Mouse (Mus musculus) heart, embryonic 12.5 days (tissue): ENCODE results near the gene Slc4a1ap. TPM values are rescaled to one million over a fixed set of nuclear protein-coding genes. Genes with fewer than 3 reads are reported as not detected.

Experiments used
- ATAC-seq: fragments of 200-750 bp; cut with Nextera tagmentation; 2 replicates; pipeline ENCODE4 v1.8.0; 2017; ENCODE audit warnings: moderate TSS enrichment, moderate library complexity; ENCODE audit not compliant: insufficient number of reproducible peaks, low FRiP score
- H3K27ac ChIP-seq: fragments of 300-500 bp; sonication (generic); 2 replicates; pipeline ENCODE4 v1.5.1; 2016; ENCODE audit warnings: mild to moderate bottlenecking, moderate library complexity; ENCODE audit not compliant: poor library complexity, severe bottlenecking
- H3K27me3 ChIP-seq: fragments of 300-500 bp; sonication (generic); replicated peaks from 2 replicates; pipeline ENCODE4 v1.6.1; 2016; ENCODE audit warnings: mild to moderate bottlenecking, moderate library complexity
- H3K36me3 ChIP-seq: fragments of 300-500 bp; sonication (generic); 2 replicates; pipeline ENCODE4 v1.6.1; 2016; ENCODE audit warnings: mild to moderate bottlenecking, moderate library complexity
- H3K4me1 ChIP-seq: fragments of 300-500 bp; sonication (generic); replicated peaks from 2 replicates; pipeline ENCODE4 v1.6.1; 2016; ENCODE audit warnings: mild to moderate bottlenecking
- H3K4me2 ChIP-seq: fragments of 300-500 bp; sonication (generic); 2 replicates; pipeline ENCODE4 v1.6.1; 2016; ENCODE audit warnings: mild to moderate bottlenecking, moderate library complexity
- H3K4me3 ChIP-seq: fragments of 300-500 bp; sonication (generic); 2 replicates; pipeline ENCODE4 v1.5.1; 2016; ENCODE audit warnings: mild to moderate bottlenecking
- H3K9ac ChIP-seq: fragments of 300-500 bp; sonication (generic); 2 replicates; pipeline ENCODE4 v1.6.1; 2016; ENCODE audit warnings: mild to moderate bottlenecking, moderate library complexity
- H3K9me3 ChIP-seq: fragments of 300-500 bp; sonication (generic); replicated peaks from 2 replicates; pipeline ENCODE4 v1.6.1; 2016; ENCODE audit warnings: mild to moderate bottlenecking, moderate library complexity
- WGBS: fragments of 180-500 bp; shearing (Covaris S2); methylation state at CpG from one replicate; pipeline ENCODE4 v1.1.7; 2016; 5-methylcytosine and 5-hydroxymethylcytosine counted together
- polyA plus RNA-seq: library from polyadenylated mRNA; unstranded; fragments of >200 nt; fragmentation: Nextera tagmentation; extraction: Ambion mirVana; gene quantifications from 2 replicates; pipeline ENCODE4 v1.2.1, GENCODE M21; 2016

The Slc4a1ap gene
- polyA plus RNA-seq, 1 experiment from 2014 or later = 24.8 TPM

- H3K27me3 ChIP-seq = no peaks in the 10 kb centered on the region
- no peak overlapping the region for H3K9ac ChIP-seq
- no peak for ATAC-seq
- H3K4me1 ChIP-seq = no peaks in the 10 kb centered on the region
- H3K4me2 ChIP-seq = no peak overlapping the region
- H3K9me3 ChIP-seq = peaks cover 7% of the 10 kb centered on the region
- no peak overlapping the region for H3K4me3 ChIP-seq
- 73% methylated on average over 14 of the region's 14 CpGs for WGBS
- no peaks in the 10 kb centered on the region for H3K36me3 ChIP-seq
- H3K27ac ChIP-seq = no peak overlapping the region
These were observed 63.0 kb downstream of the Slc4a1ap start for GRCm38 (mm10) chr5:31589711-31590319.

- Histone ChIP-seq H3K36me3 (no peaks in the 10 kb centered on the region), H3K9me3 (peaks cover 7% of the 10 kb centered on the region), H3K27me3 (no peaks in the 10 kb centered on the region), H3K4me3 (no peak overlapping the region), H3K4me1 (peaks cover under 1% of the 10 kb centered on the region; the same call in 1 of the 2 replicates), H3K27ac (no peak overlapping the region), H3K4me2 (no peak overlapping the region), H3K9ac (no peak overlapping the region)
- no peak for ATAC-seq
- 82% methylated on average over 7 of the region's 7 CpGs for WGBS
These were observed 64.3 kb downstream of the Slc4a1ap start for GRCm38 (mm10) chr5:31591122-31591521.

GRCm38 (mm10) chr5:31595868-31596267 is 69.1 kb downstream of the Slc4a1ap start:
- no peaks in the 10 kb centered on the region for H3K27me3 ChIP-seq

GRCm38 (mm10) chr5:31596481-31597429 is 70.0 kb downstream of the Slc4a1ap start, which contains the start of gene Mrpl33:
Gene Mrpl33, plus strand, starts transcription at chr5:31596935.
- H3K27me3 ChIP-seq = no peaks in the 10 kb centered on the region
- peaks cover 6% of the 10 kb centered on the region for H3K9me3 ChIP-seq
- WGBS = 6% methylated on average over 26 of the region's 26 CpGs
- H3K4me3 ChIP-seq = peak within 1 kb of the TSS; percentile 54
- H3K27ac ChIP-seq = peak within 1 kb of the TSS; percentile 53
- peak within 1 kb of the TSS; percentile 92 for H3K4me2 ChIP-seq
- H3K9ac ChIP-seq = peak within 1 kb of the TSS; percentile 74
- peaks cover 13% of the 10 kb centered on the region for H3K4me1 ChIP-seq
- H3K36me3 ChIP-seq = no peaks in the 10 kb centered on the region
- peak; percentile 59; the same call in 1 of the 2 replicates for ATAC-seq

More at GRCm38 (mm10) chr5:31595868-31596267, 69.1 kb downstream of the Slc4a1ap start:
- no peak overlapping the region for H3K27ac ChIP-seq
- H3K4me2 ChIP-seq = no peak overlapping the region
- 58% methylated on average over 4 of the region's 4 CpGs for WGBS
- peaks cover 13% of the 10 kb centered on the region for H3K4me1 ChIP-seq
- no peak overlapping the region for H3K9ac ChIP-seq
- H3K9me3 ChIP-seq = peaks cover 6% of the 10 kb centered on the region
- ATAC-seq = no peak
- no peak overlapping the region for H3K4me3 ChIP-seq
- H3K36me3 ChIP-seq = no peaks in the 10 kb centered on the region

GRCm38 (mm10) chr5:31597430-31597944 is 70.7 kb downstream of the Slc4a1ap start:
- Histone ChIP-seq H3K9ac (0 out of 2 replicates have a peak overlapping the region, but pooled peaks have one; percentile 74), H3K4me1 (peaks cover 19% of the 10 kb centered on the region), H3K27ac (no peak overlapping the region), H3K4me2 (peak overlapping the region; percentile 92), H3K9me3 (peaks cover 6% of the 10 kb centered on the region), H3K4me3 (peak overlapping the region; percentile 54; the same call in 1 of the 2 replicates), H3K36me3 (no peaks in the 10 kb centered on the region), H3K27me3 (no peaks in the 10 kb centered on the region)
- no peak for ATAC-seq
- WGBS = 61% methylated on average over 6 of the region's 6 CpGs

- Histone ChIP-seq H3K27me3 (no peaks in the 10 kb centered on the region), H3K36me3 (no peaks in the 10 kb centered on the region), H3K4me2 (no peak overlapping the region), H3K4me3 (no peak overlapping the region), H3K4me1 (peaks cover 20% of the 10 kb centered on the region), H3K9me3 (peaks cover 6% of the 10 kb centered on the region), H3K27ac (no peak overlapping the region), H3K9ac (no peak overlapping the region)
- WGBS = 71% methylated on average over 7 of the region's 7 CpGs
- ATAC-seq = no peak
These were observed 71.3 kb downstream of the Slc4a1ap start for GRCm38 (mm10) chr5:31598121-31598520.

GRCm38 (mm10) chr5:31598579-31598978 is 71.8 kb downstream of the Slc4a1ap start:
- no peak overlapping the region for H3K9ac ChIP-seq
- ATAC-seq = no peak
- no peak overlapping the region for H3K4me2 ChIP-seq
- no peak overlapping the region for H3K4me3 ChIP-seq
- 62% methylated on average over 4 of the region's 4 CpGs for WGBS
- no peaks in the 10 kb centered on the region for H3K27me3 ChIP-seq
- H3K4me1 ChIP-seq = peaks cover 20% of the 10 kb centered on the region
- H3K36me3 ChIP-seq = no peaks in the 10 kb centered on the region
- no peak overlapping the region for H3K27ac ChIP-seq
- H3K9me3 ChIP-seq = peaks cover 6% of the 10 kb centered on the region

GRCm38 (mm10) chr5:31599161-31599560 is 72.4 kb downstream of the Slc4a1ap start:
- no peaks in the 10 kb centered on the region for H3K27me3 ChIP-seq
- no peak overlapping the region for H3K27ac ChIP-seq
- H3K4me2 ChIP-seq = no peak overlapping the region
- H3K9ac ChIP-seq = no peak overlapping the region
- peaks cover 20% of the 10 kb centered on the region for H3K4me1 ChIP-seq
- H3K4me3 ChIP-seq = no peak overlapping the region
- peaks cover 6% of the 10 kb centered on the region for H3K9me3 ChIP-seq
- no peak for ATAC-seq
- no peaks in the 10 kb centered on the region for H3K36me3 ChIP-seq
- 86% methylated on average over 2 of the region's 2 CpGs for WGBS

- peaks cover 19% of the 10 kb centered on the region for H3K4me1 ChIP-seq
- H3K27ac ChIP-seq = no peak overlapping the region
- H3K27me3 ChIP-seq = no peaks in the 10 kb centered on the region
- no peak overlapping the region for H3K9ac ChIP-seq
- WGBS = 50% methylated on average over 7 of the region's 7 CpGs
- ATAC-seq = no peak
- no peak overlapping the region for H3K4me2 ChIP-seq
- H3K9me3 ChIP-seq = peaks cover 6% of the 10 kb centered on the region
- no peaks in the 10 kb centered on the region for H3K36me3 ChIP-seq
- H3K4me3 ChIP-seq = no peak overlapping the region
These were observed 74.4 kb downstream of the Slc4a1ap start for GRCm38 (mm10) chr5:31601162-31601722.

GRCm38 (mm10) chr5:31602377-31602776 is 75.6 kb downstream of the Slc4a1ap start:
- Histone ChIP-seq H3K36me3 (no peaks in the 10 kb centered on the region), H3K4me1 (peaks cover 9% of the 10 kb centered on the region), H3K27ac (no peak overlapping the region), H3K4me2 (no peak overlapping the region), H3K9ac (no peak overlapping the region), H3K27me3 (no peaks in the 10 kb centered on the region), H3K4me3 (no peak overlapping the region), H3K9me3 (peaks cover 6% of the 10 kb centered on the region)
- WGBS = 85% methylated on average over 1 of the region's 1 CpGs
- 0 out of 2 replicates have a peak, but pooled peaks have one; percentile 42 for ATAC-seq

GRCm38 (mm10) chr5:31603766-31604165 is 77.0 kb downstream of the Slc4a1ap start:
- H3K27me3 ChIP-seq = no peaks in the 10 kb centered on the region
- no peak overlapping the region for H3K27ac ChIP-seq
- no peak overlapping the region for H3K9ac ChIP-seq
- H3K9me3 ChIP-seq = peaks cover 6% of the 10 kb centered on the region
- no peak overlapping the region for H3K4me2 ChIP-seq
- ATAC-seq = no peak
- peaks cover 8% of the 10 kb centered on the region; the same call in 1 of the 2 replicates for H3K4me1 ChIP-seq
- H3K4me3 ChIP-seq = no peak overlapping the region
- no peaks in the 10 kb centered on the region for H3K36me3 ChIP-seq
- WGBS = 79% methylated on average over 6 of the region's 6 CpGs
